Mouse (Mus musculus) brain, embryonic 14.5 days (tissue): ENCODE measurements at regions not wholly inside any gene's neighbourhood (a gene's known extent, or its start where the extent isn't known, plus 50 kb on each side); places are given as distances from the start of the nearest gene placed in this dataset.
A peak's percentile ranks its signal among the peaks of the same experiment; 100 is the strongest.

ENCODE experiments used
- DNase-seq: peaks from one replicate; pipeline ENCODE4 v3.0.0-alpha.2; 2011; ENCODE audit warnings: low read depth
- CTCF ChIP-seq: fragments of 200-500 bp; IDR thresholded peaks from 2 replicates; pipeline ENCODE4 v1.5.1; 2012; ENCODE audit warnings: inconsistent platforms, mild to moderate bottlenecking, moderate library complexity, borderline replicate concordance; ENCODE audit not compliant: insufficient read depth, insufficient read length; ENCODE audit errors: extremely low read depth
- POLR2A ChIP-seq: fragments of 200-500 bp; IDR thresholded peaks from 2 replicates; pipeline ENCODE4 v1.6.1; 2012; ENCODE audit warnings: mild to moderate bottlenecking, inconsistent platforms, borderline replicate concordance; ENCODE audit not compliant: poor library complexity, insufficient read depth, insufficient read length, severe bottlenecking; ENCODE audit errors: extremely low read depth

DNA sequence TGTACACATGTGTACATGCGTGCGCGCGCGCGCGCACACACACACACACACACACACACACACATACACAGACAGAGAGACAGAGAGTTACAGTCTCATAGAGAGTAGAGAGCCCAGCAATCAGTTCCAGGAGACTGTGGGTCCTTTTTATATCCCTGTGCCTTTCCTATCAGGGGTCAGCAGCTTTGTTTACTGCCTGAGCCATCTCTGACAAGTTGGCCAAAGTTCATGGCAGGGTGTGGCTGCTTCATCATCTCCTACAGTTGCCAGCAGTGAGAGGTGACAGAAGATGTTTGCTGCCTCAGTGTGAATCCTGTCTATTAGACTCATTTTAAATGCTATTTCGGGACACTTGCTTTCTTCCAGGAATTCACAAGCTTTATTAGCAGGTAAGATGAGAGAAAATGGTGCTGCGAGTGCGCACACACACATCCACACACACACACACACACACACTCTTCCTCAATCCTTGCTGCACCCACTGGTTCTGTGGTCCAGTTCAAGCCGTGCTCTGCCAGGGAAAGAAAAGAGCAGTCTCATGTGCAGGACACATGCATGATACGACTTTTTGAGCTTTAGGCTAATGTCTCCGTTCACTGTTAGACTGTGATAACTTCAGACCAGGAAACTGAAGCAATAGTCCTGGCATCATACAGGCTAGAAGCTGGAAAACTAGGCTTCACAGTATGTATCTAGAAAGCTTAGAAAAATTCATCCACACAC, 234.9 kb upstream of the Map3k1 start:
- DNase-seq: no peak
- TF ChIP-seq CTCF: no peak
- TF ChIP-seq POLR2A: no peak

DNA sequence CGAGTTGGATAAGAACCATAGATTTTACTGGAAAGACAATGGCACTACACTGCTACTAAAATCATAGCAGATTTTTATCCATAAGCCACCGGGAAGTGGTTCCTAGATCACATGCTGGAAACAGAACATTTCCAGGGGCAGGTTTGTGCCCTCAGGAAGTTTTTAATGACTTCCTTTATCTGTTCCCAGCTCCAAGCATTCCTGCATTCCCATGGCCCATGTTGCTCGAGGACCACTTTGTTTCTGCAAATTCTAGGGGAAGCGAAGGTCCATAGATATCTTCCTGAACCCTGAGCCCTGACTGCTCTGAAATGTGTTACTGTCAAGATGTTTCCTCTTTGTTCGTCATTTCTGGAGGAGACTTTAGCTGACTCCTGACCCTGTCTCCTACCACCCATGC, 235.6 kb upstream of the Map3k1 start:
- no peak for DNase-seq
- no peak for TF ChIP-seq CTCF
- no peak for TF ChIP-seq POLR2A

DNA sequence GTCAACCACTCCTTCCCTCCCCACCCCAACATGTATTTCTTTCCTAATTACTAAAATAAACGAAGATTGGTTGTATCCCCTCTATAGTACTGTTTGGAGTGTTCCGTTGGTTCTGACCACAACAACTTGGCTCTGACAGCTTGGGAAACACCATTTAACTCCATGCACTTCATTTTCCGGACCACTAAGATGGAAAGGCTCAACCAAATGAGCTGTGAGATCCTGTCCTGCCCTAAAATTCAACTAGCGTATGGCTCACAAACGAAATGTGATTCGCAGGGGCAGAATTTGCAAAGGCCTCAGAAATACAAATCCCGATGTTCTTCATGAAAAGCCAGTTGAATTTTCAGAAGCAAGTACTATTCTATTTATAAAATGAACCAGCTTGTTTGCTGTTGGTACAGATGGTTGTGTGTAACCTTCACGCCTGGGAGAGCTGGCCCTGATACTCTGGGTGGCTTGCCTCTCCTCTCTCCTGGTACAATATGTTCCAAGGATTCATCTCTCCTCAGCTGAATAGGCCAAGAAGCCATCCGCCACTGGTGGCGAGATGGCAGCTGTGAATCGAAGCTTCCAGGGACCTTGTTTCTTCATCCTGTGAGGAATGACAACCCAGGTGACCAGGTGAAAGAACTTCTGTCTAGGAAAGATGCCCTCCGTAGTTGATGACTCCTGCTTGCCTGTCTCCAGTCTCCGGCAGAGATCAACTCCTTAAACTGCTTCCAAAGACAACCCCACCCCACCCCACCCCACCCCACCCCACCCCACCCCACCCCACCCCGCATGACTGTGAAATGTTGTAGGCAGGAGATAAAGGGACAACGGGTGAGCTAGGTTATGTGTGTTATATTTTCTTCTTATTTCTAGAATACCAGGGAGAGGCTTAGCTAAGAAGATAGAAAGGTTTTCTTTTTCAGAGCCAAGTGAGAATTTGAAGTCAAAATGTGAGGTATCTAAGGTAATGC, 237.7 kb upstream of the Map3k1 start:
- no peak for DNase-seq
- TF ChIP-seq POLR2A (no peak), CTCF (no peak)

DNA sequence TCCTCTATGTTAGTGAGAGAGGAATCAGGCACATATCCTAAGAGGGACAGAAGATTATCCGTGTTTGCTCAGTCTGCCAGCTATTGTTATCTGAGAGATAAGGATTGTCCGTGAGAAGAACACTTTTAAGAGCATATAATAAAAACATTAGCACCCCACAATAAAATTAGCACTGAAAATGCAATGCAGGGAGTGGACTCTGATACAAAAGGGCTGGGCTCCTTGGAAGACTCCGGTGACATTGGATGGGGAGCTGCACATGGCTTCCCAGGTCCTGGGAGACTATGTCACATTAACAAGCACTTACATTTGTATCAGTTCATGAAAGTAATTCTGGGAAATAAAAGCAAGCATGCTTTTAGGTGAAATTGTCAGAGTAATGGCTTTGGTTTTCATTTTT, 238.6 kb upstream of the Map3k1 start:
- TF ChIP-seq POLR2A (no peak), CTCF (no peak)
- DNase-seq: no peak

DNA sequence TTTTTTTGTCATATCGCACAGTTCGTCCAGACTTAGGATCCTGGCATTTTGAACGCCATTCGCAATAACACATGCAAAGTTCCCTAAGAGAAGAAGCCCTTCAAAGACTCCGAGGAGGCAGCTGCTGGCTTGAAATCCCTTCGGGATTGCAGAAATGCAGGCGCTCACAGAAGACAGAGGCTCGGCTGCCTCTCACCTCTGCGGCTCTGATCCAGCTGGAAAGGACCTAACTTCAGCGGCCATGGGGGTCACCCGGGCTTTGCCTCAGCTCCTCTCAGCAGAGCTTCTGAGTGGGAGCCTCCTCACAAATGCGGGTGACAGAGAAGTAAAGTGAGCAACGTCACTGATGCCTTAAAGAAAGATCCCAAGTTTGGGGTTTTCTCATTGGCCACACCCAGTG, 239.1 kb upstream of the Map3k1 start:
- TF ChIP-seq POLR2A: no peak
- no peak for TF ChIP-seq CTCF
- no peak for DNase-seq

DNA sequence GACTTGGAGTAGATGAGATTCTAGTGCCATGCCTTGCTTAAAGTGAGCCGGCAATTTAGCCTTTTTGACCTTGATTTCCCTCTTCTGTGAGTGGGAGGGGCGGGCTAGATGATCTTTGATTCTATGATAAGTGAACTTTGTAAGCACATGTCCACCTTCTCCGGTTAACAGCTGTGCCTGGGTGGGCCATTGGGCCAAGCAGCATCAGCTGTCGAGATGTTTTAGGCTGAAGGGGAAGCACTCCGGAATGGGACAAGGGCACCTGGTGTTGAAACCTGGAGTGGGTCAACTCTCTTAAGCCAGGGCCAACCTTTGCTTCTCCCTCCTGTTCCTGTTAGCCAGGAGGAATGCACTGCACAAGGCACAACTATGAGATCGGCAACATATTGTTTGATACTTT, 239.5 kb upstream of the Map3k1 start:
- DNase-seq: no peak

DNA sequence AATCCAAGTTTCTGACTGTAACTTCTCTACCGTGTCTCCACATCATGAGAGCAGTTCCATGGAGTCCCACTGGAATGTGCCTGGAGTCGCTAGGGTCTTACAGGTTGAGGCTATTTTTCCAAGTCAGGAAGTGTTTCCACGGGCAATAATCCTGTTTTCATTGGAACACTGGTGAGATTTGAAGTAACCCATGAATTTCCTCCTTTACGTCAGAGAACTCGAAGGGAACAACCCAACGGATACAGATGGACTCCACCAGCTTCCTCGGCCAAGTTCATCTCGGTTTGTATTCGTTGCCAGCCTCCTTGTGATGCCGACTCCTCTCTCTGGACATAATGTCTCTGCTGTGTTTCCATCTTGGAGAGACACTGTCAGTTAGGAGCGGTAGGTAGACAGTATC, 237.4 kb upstream of the Ankrd55 start:
- DNase-seq: no peak
- no peak for TF ChIP-seq CTCF
- no peak for TF ChIP-seq POLR2A

More for the DNA sequence above, 239.5 kb upstream of the Map3k1 start:
- TF ChIP-seq CTCF: no peak
- TF ChIP-seq POLR2A: no peak

DNA sequence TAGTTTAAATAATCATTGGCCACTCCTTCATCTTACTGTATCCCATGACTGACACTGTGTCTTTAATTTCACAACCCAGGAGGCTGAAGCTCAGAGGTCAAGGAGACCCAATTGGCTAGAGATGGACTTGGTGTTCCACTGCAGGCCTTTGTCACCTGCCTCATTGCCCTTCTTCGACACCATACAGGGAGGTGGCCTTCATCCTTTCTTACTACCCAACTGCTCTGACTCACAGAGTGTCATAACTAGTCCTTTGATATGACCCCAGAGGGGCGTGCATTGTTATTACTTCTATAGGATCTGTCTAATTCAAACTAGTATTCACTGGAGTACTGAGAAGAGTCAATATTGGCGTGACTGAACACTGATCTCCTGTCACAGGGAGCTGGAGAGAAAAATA, 236.2 kb upstream of the Ankrd55 start:
- TF ChIP-seq POLR2A (no peak), CTCF (no peak)
- DNase-seq: no peak

DNA sequence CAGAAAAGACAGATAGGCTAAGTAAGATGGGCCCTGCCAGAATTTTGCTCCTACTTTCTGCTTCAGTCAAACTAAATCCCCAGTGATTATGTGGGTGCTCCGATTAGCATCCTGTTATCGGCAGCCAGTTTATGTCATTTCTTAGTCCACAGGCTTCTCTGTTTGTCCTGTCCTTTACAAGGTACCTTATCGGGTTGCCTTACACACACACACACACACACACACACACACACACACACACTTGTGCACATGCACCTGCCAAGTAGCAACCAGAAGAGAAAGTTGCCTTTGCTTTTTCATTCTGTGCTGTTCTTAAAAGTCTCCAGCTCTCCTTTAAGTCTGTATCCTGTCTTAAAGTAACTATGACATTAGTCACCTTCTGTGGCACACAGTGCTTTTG, 235.8 kb upstream of the Ankrd55 start:
- TF ChIP-seq CTCF: no peak
- TF ChIP-seq POLR2A: no peak
- no peak for DNase-seq

DNA sequence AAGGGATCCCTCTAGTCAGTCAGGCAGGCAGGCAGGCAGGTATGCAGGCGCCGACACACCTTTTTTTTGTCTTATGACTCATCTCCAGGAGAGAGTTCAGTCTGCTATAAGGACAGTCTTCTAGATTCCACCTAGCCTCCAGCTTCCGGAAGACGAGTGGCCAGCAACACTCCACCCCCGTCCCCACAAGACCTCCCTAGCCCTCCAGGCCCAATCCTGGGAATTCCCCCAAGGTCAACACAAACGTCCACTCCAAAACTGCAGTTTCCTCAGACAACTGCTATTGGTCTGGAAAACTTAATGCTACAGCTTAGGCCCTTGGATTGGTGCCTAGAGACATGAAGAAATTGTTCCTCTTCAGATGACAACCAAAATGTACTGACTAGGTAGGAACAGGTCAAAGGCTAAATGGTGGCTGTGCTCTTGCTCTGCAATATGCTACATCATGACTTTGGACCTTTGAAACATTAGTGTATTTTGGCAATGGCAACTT, 233.3 kb upstream of the Ankrd55 start:
- no peak for DNase-seq
- TF ChIP-seq POLR2A (no peak), CTCF (no peak)

DNA sequence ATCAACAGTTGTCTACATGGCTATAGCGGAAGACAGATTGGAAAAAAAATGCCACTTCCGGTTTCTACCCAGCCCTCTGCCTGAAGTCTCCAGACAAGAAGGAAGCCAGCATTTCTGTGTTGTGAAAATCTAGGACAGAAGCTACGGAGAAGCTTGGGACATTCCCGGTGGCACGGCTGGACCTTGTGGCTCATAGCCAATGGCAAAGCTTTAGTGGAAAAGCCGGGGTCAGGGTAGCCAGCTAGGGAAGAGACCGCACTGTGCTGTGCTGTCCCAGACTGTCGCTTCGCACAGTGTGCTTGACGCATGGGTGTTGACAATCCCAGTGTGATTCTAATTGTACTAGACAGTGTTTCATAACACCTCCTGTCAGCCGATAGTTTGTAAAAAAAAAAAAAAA, 230.0 kb upstream of the Ankrd55 start:
- peak; percentile 35 for DNase-seq
- no peak for TF ChIP-seq CTCF
- no peak for TF ChIP-seq POLR2A
